In genomic region chr17:11769513-11769912, GRCm38 (mm10) we compare ENCODE assay signal across 20 mouse cellular contexts.
DNase-seq lines count a peak whose midpoint lies in the region; ATAC-seq lines count a peak whose summit lies in the region.
"Had no signal": no experiment of that assay in that cellular context is flagged by ENCODE, and none has a peak within 500 bp of the region (broad histone marks: within the 10 kb centered on the region; RNA-seq: fewer than 3 reads in every experiment).

No protein-coding gene starts in this region.

- H3K27ac ChIP-seq in neural tube, embryonic 14.5 days (ENCODE audit: low read depth, low read length): 0 out of 2 replicates have a peak overlapping the region, but pooled peaks have one; percentile 10
- H3K27ac ChIP-seq: embryonic facial prominence, embryonic 13.5 days; embryonic facial prominence, embryonic 15.5 days; forebrain, embryonic 10.5 days; forebrain, embryonic 12.5 days had no signal

- no peak overlapping the region for H3K4me2 ChIP-seq in neural tube, embryonic 14.5 days (ENCODE audit: low read depth, low read length)
- H3K4me2 ChIP-seq: embryonic facial prominence, embryonic 13.5 days; embryonic facial prominence, embryonic 15.5 days; forebrain, embryonic 12.5 days had no signal

- no peaks in the 10 kb centered on the region for H3K9me3 ChIP-seq in neural tube, embryonic 14.5 days (ENCODE audit: control insufficient read depth, low read length)
- H3K9me3 ChIP-seq: embryonic facial prominence, embryonic 13.5 days; embryonic facial prominence, embryonic 15.5 days; forebrain, embryonic 10.5 days; forebrain, embryonic 12.5 days; G1E had no signal

- no peak overlapping the region for H3K9ac ChIP-seq in neural tube, embryonic 14.5 days (replicated peaks; ENCODE audit: low read depth, low read length)
- H3K9ac ChIP-seq: embryonic facial prominence, embryonic 13.5 days; embryonic facial prominence, embryonic 15.5 days; forebrain, embryonic 12.5 days had no signal

- no peaks in the 10 kb centered on the region for H3K36me3 ChIP-seq in neural tube, embryonic 14.5 days (ENCODE audit: control insufficient read depth, insufficient read depth, low read length)
- H3K36me3 ChIP-seq: embryonic facial prominence, embryonic 13.5 days; embryonic facial prominence, embryonic 15.5 days; forebrain, embryonic 10.5 days; forebrain, embryonic 12.5 days; G1E had no signal

- H3K4me3 ChIP-seq in neural tube, embryonic 14.5 days (ENCODE audit: low read depth, low read length): no peak overlapping the region
- H3K4me3 ChIP-seq: embryonic facial prominence, embryonic 13.5 days; embryonic facial prominence, embryonic 15.5 days; erythroblast, embryonic 14.5 days; forebrain, embryonic 10.5 days; forebrain, embryonic 12.5 days had no signal

- no peaks in the 10 kb centered on the region for H3K4me1 ChIP-seq in neural tube, embryonic 14.5 days (ENCODE audit: control insufficient read depth, insufficient read depth, low read length)

- ATAC-seq in neural tube, embryonic 14.5 days (ENCODE audit: low read depth): no peak
- peak; percentile 73 for ATAC-seq in common myeloid progenitor, adult 5-6 weeks (replicated peaks; ENCODE audit: low read depth, poor library complexity, severe bottlenecking)
- ATAC-seq: activated CD4-positive, CD25-positive, alpha-beta regulatory T cell, adult 4 months; CD4-positive, CD25-positive, alpha-beta regulatory T cell, adult 4 months; forebrain, embryonic 14.5 days; forebrain, embryonic 16.5 days; Patski had no signal

- H3K27me3 ChIP-seq in neural tube, embryonic 14.5 days (ENCODE audit: control insufficient read depth, insufficient read depth, low read length): no peaks in the 10 kb centered on the region
- H3K27me3 ChIP-seq: embryonic facial prominence, embryonic 13.5 days; embryonic facial prominence, embryonic 15.5 days; forebrain, embryonic 12.5 days; Patski had no signal

- WGBS in neural tube, embryonic 14.5 days: 63% methylated on average over 3 of the region's 3 CpGs

- no peak for DNase-seq in neural tube, embryonic 10.5 days (ENCODE audit: extremely low spot score, low spot score)
- no peak for DNase-seq in cerebellum, postnatal 36 days
- DNase-seq in adrenal gland, postnatal 14 days: no peak
- DNase-seq: adrenal gland, adult 8-10 months; adrenal gland, postnatal 25 days; B cell, adult 2 months; embryo, embryonic 11 days had no signal
